Mouse (Mus musculus) testis, adult 2 months (tissue): ENCODE measurements at regions not wholly inside any gene's neighbourhood (a gene's known extent, or its start where the extent isn't known, plus 50 kb on each side); places are given as distances from the start of the nearest gene placed in this dataset.

ENCODE experiments used
- CTCF ChIP-seq: fragments of 200-500 bp; IDR thresholded peaks from 2 replicates; pipeline ENCODE4 v1.5.1; 2012; ENCODE audit warnings: low read depth, mild to moderate bottlenecking, inconsistent platforms, low read length, moderate library complexity; ENCODE audit not compliant: control insufficient read depth, insufficient read depth, insufficient replicate concordance
- POLR2A ChIP-seq: fragments of 200-500 bp; IDR thresholded peaks from 2 replicates; pipeline ENCODE4 v1.6.1; 2012; ENCODE audit warnings: low read depth, mild to moderate bottlenecking, inconsistent platforms, low read length, moderate library complexity; ENCODE audit not compliant: control insufficient read depth

GRCm38 (mm10) chr10:98624681-98625321 is 289.4 kb upstream of the Atp2b1 start:
- TF ChIP-seq CTCF (no peak), POLR2A (no peak)
